Mouse (Mus musculus): ENCODE results near the gene Pias1.

Gene Pias1

GRCm38 (mm10) chr9:62851571-62851970, 136.2 kb downstream of the Pias1 start:
- DNase-seq = no peak

- DNase-seq = no peak
Observed at GRCm38 (mm10) chr9:62848641-62849040, 139.1 kb downstream of the Pias1 start.

GRCm38 (mm10) chr9:62847694-62848093, 140.0 kb downstream of the Pias1 start:
- DNase-seq = peak; percentile 82

- no peak for DNase-seq
Observed at GRCm38 (mm10) chr9:62844461-62844860, 143.3 kb downstream of the Pias1 start.

GRCm38 (mm10) chr9:62843356-62844024, 144.2 kb downstream of the Pias1 start:
- no peak for DNase-seq

GRCm38 (mm10) chr9:62839172-62839770, 148.5 kb downstream of the Pias1 start:
- DNase-seq = no peak

- peak; percentile 78 for DNase-seq
Observed at GRCm38 (mm10) chr9:62838506-62839171, 149.1 kb downstream of the Pias1 start, which contains the start of gene Cln6. Gene Cln6, plus strand, starts transcription at chr9:62838785.

GRCm38 (mm10) chr9:62838146-62838505, 149.6 kb downstream of the Pias1 start:
- DNase-seq = no peak

- no peak for DNase-seq
Observed at GRCm38 (mm10) chr9:62837611-62838010, 150.1 kb downstream of the Pias1 start.

GRCm38 (mm10) chr9:62835705-62836446, 151.8 kb downstream of the Pias1 start:
- no peak for DNase-seq

GRCm38 (mm10) chr9:62834906-62835305, 152.8 kb downstream of the Pias1 start:
- DNase-seq = no peak

GRCm38 (mm10) chr9:62829877-62830276, 157.8 kb downstream of the Pias1 start:
- DNase-seq = no peak

GRCm38 (mm10) chr9:62828662-62829086, 159.1 kb downstream of the Pias1 start:
- peak; percentile 95 for DNase-seq
